Mouse (Mus musculus): ENCODE measurements around the gene Armh4.

DNA sequence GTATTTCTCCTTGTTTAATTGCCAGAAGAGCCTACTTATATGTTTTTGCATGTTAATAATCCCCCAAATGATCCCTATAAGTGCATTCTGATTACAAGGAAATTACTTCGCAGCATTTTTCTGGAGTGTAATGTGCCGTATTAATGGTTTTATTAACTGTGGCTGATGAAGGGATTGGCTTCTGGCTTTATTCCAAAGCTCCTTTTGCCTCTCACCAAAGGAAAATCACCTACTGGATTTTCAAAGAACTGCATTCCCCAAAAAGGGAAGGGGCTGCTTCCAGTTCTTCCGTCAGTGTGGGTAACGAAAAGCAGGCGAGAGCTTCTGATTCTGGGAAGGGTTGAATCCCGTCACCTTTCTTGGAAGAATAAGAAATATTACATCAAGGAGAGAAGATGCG lies 43.9 kb downstream of the Armh4 start:
- no peak for TF ChIP-seq FLI1 (IDR thresholded peaks at IDR 0.05; ENCODE audit: low read length)
- TF ChIP-seq GATA1 (IDR thresholded peaks at IDR 0.05; ENCODE audit: borderline replicate concordance, low read length): no peak

All from megakaryocyte, embryonic 14.5 days (primary cell).